Mouse (Mus musculus): ENCODE measurements around the gene Trim71.

DNA sequence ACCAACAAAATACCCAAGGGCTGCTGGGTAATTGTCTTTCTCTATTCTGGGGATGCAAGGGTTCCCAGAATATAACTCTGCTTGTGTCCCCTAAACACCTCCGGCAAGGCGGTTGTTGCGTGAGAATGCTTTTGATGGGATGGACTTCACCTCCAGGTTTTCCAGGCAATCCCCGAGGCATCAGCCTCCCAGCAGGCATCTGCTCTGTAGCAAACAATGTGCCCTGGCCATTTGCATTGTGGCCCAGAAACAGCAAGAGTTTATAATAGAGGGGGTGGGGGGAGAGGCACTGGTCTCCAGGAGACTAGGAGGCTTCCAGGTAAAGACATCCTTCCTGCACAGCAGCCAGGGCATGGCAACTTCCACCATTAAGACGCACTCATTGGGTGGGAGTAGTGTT lies 15.1 kb downstream of the Trim71 start:
- no peak for TF ChIP-seq CTCF (IDR thresholded peaks at IDR 0.05)
- no peak for TF ChIP-seq EP300 (IDR thresholded peaks at IDR 0.05)

Data from lung, postnatal 0 days (tissue).